Mouse (Mus musculus) A20 (cell line): ENCODE results near the gene Gabrr1.
A peak's percentile ranks its signal among the peaks of the same experiment; 100 is the strongest.
"Not testable (repeated sequence)": the region's sequence is repeated elsewhere in the genome, so short reads cannot be mapped to it uniquely, and the experiment has no call there.

ENCODE experiments used
- DNase-seq: peaks from one replicate; pipeline ENCODE4 v3.0.0-alpha.2; 2011; ENCODE audit warnings: low read depth, low spot score

Gabrr1 gene

GRCm38 (mm10) chr4:33132221-33132620 is at the start of gene Gabrr1:
TSS of gene Gabrr1 (plus strand) at chr4:33132521.
- no peak for DNase-seq

- peak; percentile 62 for DNase-seq
These were observed 33.1 kb upstream of the Gabrr1 start for GRCm38 (mm10) chr4:33099118-33099694.

- DNase-seq, result no peak
These were observed 22.4 kb upstream of the Gabrr1 start for GRCm38 (mm10) chr4:33109720-33110458.

- peak; percentile 76 for DNase-seq
These were observed 21.5 kb upstream of the Gabrr1 start for GRCm38 (mm10) chr4:33110845-33111244.

GRCm38 (mm10) chr4:33111358-33111757 is 21.0 kb upstream of the Gabrr1 start:
- DNase-seq, result no peak

- DNase-seq, result not testable (repeated sequence)
These were observed 19.5 kb upstream of the Gabrr1 start for GRCm38 (mm10) chr4:33112866-33113265.

GRCm38 (mm10) chr4:33119118-33119517 is 13.2 kb upstream of the Gabrr1 start:
- DNase-seq, result peak; percentile 72

GRCm38 (mm10) chr4:33124493-33124892 is 7.8 kb upstream of the Gabrr1 start:
- peak; percentile 53 for DNase-seq

- DNase-seq, result no peak
These were observed 6.8 kb upstream of the Gabrr1 start for GRCm38 (mm10) chr4:33125409-33126084.

- DNase-seq, result no peak
These were observed 14.5 kb downstream of the Gabrr1 start for GRCm38 (mm10) chr4:33146679-33147291.

- DNase-seq, result peak; percentile 62
These were observed 15.5 kb downstream of the Gabrr1 start for GRCm38 (mm10) chr4:33147825-33148224.

- DNase-seq, result peak; percentile 58
These were observed 16.8 kb downstream of the Gabrr1 start for GRCm38 (mm10) chr4:33149150-33149549.

- DNase-seq, result no peak
These were observed 20.0 kb downstream of the Gabrr1 start for GRCm38 (mm10) chr4:33152087-33153038.

- no peak for DNase-seq
These were observed 51.2 kb downstream of the Gabrr1 start for GRCm38 (mm10) chr4:33183477-33183876.

- DNase-seq, result no peak
These were observed 55.8 kb downstream of the Gabrr1 start for GRCm38 (mm10) chr4:33188164-33188563.

- DNase-seq, result peak; percentile 30
These were observed 56.7 kb downstream of the Gabrr1 start for GRCm38 (mm10) chr4:33188781-33189734.

- no peak for DNase-seq
These were observed 57.4 kb downstream of the Gabrr1 start, which contains the start of gene Pm20d2 for GRCm38 (mm10) chr4:33189735-33190036. TSS of gene Pm20d2 (minus strand) at chr4:33189737.

- no peak for DNase-seq
These were observed 65.8 kb downstream of the Gabrr1 start for GRCm38 (mm10) chr4:33198117-33198516.

- DNase-seq, result peak; percentile 69
These were observed 72.4 kb downstream of the Gabrr1 start for GRCm38 (mm10) chr4:33204682-33205081.

GRCm38 (mm10) chr4:33207551-33207950 is 75.2 kb downstream of the Gabrr1 start:
- DNase-seq, result no peak
